ENCODE assay signal across 13 mouse cellular contexts in genomic region chr13:78193211-78193610, GRCm38 (mm10). TPM values are rescaled to one million over a fixed set of nuclear protein-coding genes. Genes with fewer than 3 reads are reported as not detected.
DNase-seq lines count a peak whose midpoint lies in the region; ATAC-seq lines count a peak whose summit lies in the region.
"Had no signal": no experiment of that assay in that cellular context is flagged by ENCODE, and none has a peak within 500 bp of the region (broad histone marks: within the 10 kb centered on the region; RNA-seq: fewer than 3 reads in every experiment).

No protein-coding gene starts in this region.

- no peaks in the 10 kb centered on the region for H3K9me3 ChIP-seq in heart, embryonic 15.5 days (replicated peaks)
- no peaks in the 10 kb centered on the region for H3K9me3 ChIP-seq in embryonic facial prominence, embryonic 10.5 days
- H3K9me3 ChIP-seq in forebrain, embryonic 13.5 days (replicated peaks) = no peaks in the 10 kb centered on the region
- no peaks in the 10 kb centered on the region for H3K9me3 ChIP-seq in midbrain, embryonic 13.5 days
- H3K9me3 ChIP-seq in intestine, embryonic 15.5 days = no peaks in the 10 kb centered on the region
- H3K9me3 ChIP-seq: limb, embryonic 13.5 days had no signal

- no peaks in the 10 kb centered on the region for H3K36me3 ChIP-seq in heart, embryonic 15.5 days
- peaks cover 80% of the 10 kb centered on the region for H3K36me3 ChIP-seq in embryonic facial prominence, embryonic 10.5 days (replicated peaks)
- H3K36me3 ChIP-seq in forebrain, embryonic 13.5 days (ENCODE audit: poor library complexity, severe bottlenecking) = peaks cover 51% of the 10 kb centered on the region
- H3K36me3 ChIP-seq in midbrain, embryonic 13.5 days = peaks cover 23% of the 10 kb centered on the region
- H3K36me3 ChIP-seq in intestine, embryonic 15.5 days = no peaks in the 10 kb centered on the region
- H3K36me3 ChIP-seq: limb, embryonic 13.5 days had no signal

- ATAC-seq in heart, embryonic 15.5 days (replicated peaks; ENCODE audit: insufficient number of reproducible peaks, insufficient read depth, low FRiP score, low read depth) = no peak
- no peak for ATAC-seq in forebrain, embryonic 13.5 days
- no peak for ATAC-seq in midbrain, embryonic 13.5 days
- ATAC-seq in intestine, embryonic 15.5 days = no peak

- H3K4me3 ChIP-seq in heart, embryonic 15.5 days = no peak overlapping the region
- peak overlapping the region; percentile 90 for H3K4me3 ChIP-seq in embryonic facial prominence, embryonic 10.5 days
- H3K4me3 ChIP-seq in forebrain, embryonic 13.5 days = peak overlapping the region; percentile 95
- H3K4me3 ChIP-seq in midbrain, embryonic 13.5 days (replicated peaks) = peak overlapping the region; percentile 94
- no peak overlapping the region for H3K4me3 ChIP-seq in intestine, embryonic 15.5 days (replicated peaks)
- H3K4me3 ChIP-seq: limb, embryonic 13.5 days had no signal

- intact Hi-C loops in heart, postnatal 25 days (cut with DNase I) = no loop called here
- intact Hi-C loops in left cerebral cortex, postnatal 14 days (cut with DNase I) = loop anchor here (5.0 kb wide), 1 partner anchor 301 kb away; no protein-coding TSS in a partner anchor

- peaks cover 15% of the 10 kb centered on the region for H3K4me1 ChIP-seq in heart, embryonic 15.5 days (replicated peaks)
- H3K4me1 ChIP-seq in embryonic facial prominence, embryonic 10.5 days = peaks cover 62% of the 10 kb centered on the region
- peaks cover 38% of the 10 kb centered on the region for H3K4me1 ChIP-seq in forebrain, embryonic 13.5 days
- H3K4me1 ChIP-seq in midbrain, embryonic 13.5 days (replicated peaks) = peaks cover 52% of the 10 kb centered on the region
- peaks cover 8% of the 10 kb centered on the region for H3K4me1 ChIP-seq in intestine, embryonic 15.5 days (replicated peaks)

- WGBS in heart, embryonic 15.5 days = 54% methylated on average over 4 of the region's 4 CpGs
- WGBS in embryonic facial prominence, embryonic 10.5 days = 17% methylated on average over 4 of the region's 4 CpGs
- WGBS in forebrain, embryonic 13.5 days = 20% methylated on average over 4 of the region's 4 CpGs
- WGBS in midbrain, embryonic 13.5 days = 24% methylated on average over 4 of the region's 4 CpGs
- WGBS in intestine, embryonic 15.5 days = 54% methylated on average over 4 of the region's 4 CpGs

- no peak overlapping the region for H3K9ac ChIP-seq in heart, embryonic 15.5 days
- peak overlapping the region; percentile 100 for H3K9ac ChIP-seq in forebrain, embryonic 13.5 days
- peak overlapping the region; percentile 96 for H3K9ac ChIP-seq in midbrain, embryonic 13.5 days (replicated peaks)
- H3K9ac ChIP-seq in intestine, embryonic 15.5 days = no peak overlapping the region
- H3K9ac ChIP-seq: limb, embryonic 13.5 days had no signal

- no peak overlapping the region for H3K27ac ChIP-seq in heart, embryonic 15.5 days
- peak overlapping the region; percentile 100 for H3K27ac ChIP-seq in embryonic facial prominence, embryonic 10.5 days (replicated peaks)
- H3K27ac ChIP-seq in forebrain, embryonic 13.5 days = peak overlapping the region; percentile 97
- peak overlapping the region; percentile 95 for H3K27ac ChIP-seq in midbrain, embryonic 13.5 days
- no peak overlapping the region for H3K27ac ChIP-seq in intestine, embryonic 15.5 days
- H3K27ac ChIP-seq: limb, embryonic 13.5 days; macrophage had no signal

- H3K27me3 ChIP-seq in heart, embryonic 15.5 days = peaks cover 79% of the 10 kb centered on the region
- peaks cover 70% of the 10 kb centered on the region for H3K27me3 ChIP-seq in embryonic facial prominence, embryonic 10.5 days (replicated peaks; ENCODE audit: low read depth, poor library complexity, severe bottlenecking)
- peaks cover 44% of the 10 kb centered on the region for H3K27me3 ChIP-seq in forebrain, embryonic 13.5 days
- H3K27me3 ChIP-seq in midbrain, embryonic 13.5 days = peaks cover 43% of the 10 kb centered on the region
- peaks cover 50% of the 10 kb centered on the region for H3K27me3 ChIP-seq in intestine, embryonic 15.5 days (replicated peaks)

- H3K4me2 ChIP-seq in heart, embryonic 15.5 days = peak overlapping the region; percentile 67; the same call in 1 of the 2 replicates
- H3K4me2 ChIP-seq in forebrain, embryonic 13.5 days = peak overlapping the region; percentile 76
- H3K4me2 ChIP-seq in midbrain, embryonic 13.5 days (replicated peaks) = peak overlapping the region; percentile 86
- no peak overlapping the region for H3K4me2 ChIP-seq in intestine, embryonic 15.5 days (replicated peaks)
- H3K4me2 ChIP-seq: limb, embryonic 13.5 days had no signal

- no peak for DNase-seq in heart, postnatal 25 days (ENCODE audit: low spot score)
- DNase-seq in embryonic facial prominence, embryonic 10.5 days (ENCODE audit: low spot score) = no peak
- no peak for DNase-seq in left cerebral cortex, postnatal 14 days (ENCODE audit: low spot score in 2 of 2)
- DNase-seq in retina, embryonic 14.5 days (ENCODE audit: low spot score) = no peak
- DNase-seq: cerebellum, adult 8-10 months; kidney, postnatal 36 days; thymus, postnatal 36 days had no signal

RNA-seq across cellular contexts. Expression of gene Nr2f1, which starts 6.3 kb away (rescaled TPM):
- polyA plus RNA-seq in heart, embryonic 15.5 days (2015; fragmentation: Nextera tagmentation; extraction: Ambion mirVana) = 3.2 and 4.5 TPM in 2 replicates
- total RNA-seq in heart, postnatal 25 days (2021) = 1 to 10 TPM; 2.3 to 2.9 TPM
- polyA plus RNA-seq in embryonic facial prominence, embryonic 10.5 days (2016; fragmentation: Nextera tagmentation; extraction: Ambion mirVana) = 54.4 and 58.6 TPM in 2 replicates
- 94.7 and 112 TPM in 2 replicates for polyA plus RNA-seq in forebrain, embryonic 13.5 days (2015; fragmentation: Nextera tagmentation; extraction: Ambion mirVana)
- 76.9 and 83.2 TPM in 2 replicates for polyA plus RNA-seq in midbrain, embryonic 13.5 days (2015; fragmentation: Nextera tagmentation; extraction: Ambion mirVana)
- polyA plus RNA-seq in intestine, embryonic 15.5 days (2015; fragmentation: Nextera tagmentation; extraction: Ambion mirVana) = 1.9 and 2.6 TPM in 2 replicates
- 100 to 1,000 TPM; 133 to 142 TPM for total RNA-seq in left cerebral cortex, postnatal 14 days (2021)
- polyA plus RNA-seq: macrophage had no signal

Comparison
In these comparisons a context has a peak if more than half of its experiments do, and no peak if none do; other contexts are left out.
1. H3K27ac ChIP-seq: peak in embryonic facial prominence, embryonic 10.5 days (single experiment), forebrain, embryonic 13.5 days (single experiment) and midbrain, embryonic 13.5 days (single experiment); none in heart, embryonic 15.5 days (single experiment) and intestine, embryonic 15.5 days (single experiment).
2. H3K4me3 ChIP-seq: peak in embryonic facial prominence, embryonic 10.5 days (single experiment), forebrain, embryonic 13.5 days (single experiment) and midbrain, embryonic 13.5 days (single experiment); none in heart, embryonic 15.5 days (single experiment) and intestine, embryonic 15.5 days (single experiment).
3. H3K9ac ChIP-seq: peak in forebrain, embryonic 13.5 days (single experiment) and midbrain, embryonic 13.5 days (single experiment); none in heart, embryonic 15.5 days (single experiment) and intestine, embryonic 15.5 days (single experiment).
4. RNA of gene Nr2f1, which starts 6.3 kb away (polyA plus RNA-seq): 94.7 to 112 TPM in forebrain, embryonic 13.5 days, 76.9 to 83.2 TPM in midbrain, embryonic 13.5 days and 54.4 to 58.6 TPM in embryonic facial prominence, embryonic 10.5 days; 3.2 to 4.5 TPM in heart, embryonic 15.5 days and 1.9 to 2.6 TPM in intestine, embryonic 15.5 days; every median in the first group is over 10 times any median in the second.